Mouse (Mus musculus): Measurements from ENCODE around the gene Magee1.

- TF ChIP-seq GATA1 (IDR thresholded peaks at IDR 0.05; ENCODE audit: low read length) (no peak), TAL1 (IDR thresholded peaks at IDR 0.05; ENCODE audit: low read length) (no peak)
Observed at GRCm38 (mm10) chrX:105114994-105115393, 5.2 kb upstream of the Magee1 start.

All from erythroblast, embryonic 14.5 days (primary cell).